Mouse (Mus musculus) thymus, postnatal 4 days (tissue): ENCODE results near the gene Nat14.
A peak's percentile ranks its signal among the peaks of the same experiment; 100 is the strongest.

ENCODE experiments used
- DNase-seq: peaks from one replicate; pipeline ENCODE4 v3.0.0; 2021

Nat14 gene

GRCm38 (mm10) chr7:4920976-4921823 is 628 bp upstream of the Nat14 start:
- DNase-seq, result no peak

- DNase-seq, result peak; percentile 62
Observed at GRCm38 (mm10) chr7:4922508-4922907, 680 bp downstream of the Nat14 start.

- DNase-seq, result peak; percentile 61
Observed at GRCm38 (mm10) chr7:4922931-4923565, 1.2 kb downstream of the Nat14 start.

- DNase-seq, result peak; percentile 26
Observed at GRCm38 (mm10) chr7:4923586-4924364, 1.9 kb downstream of the Nat14 start.

GRCm38 (mm10) chr7:4924483-4924882 is 2.7 kb downstream of the Nat14 start:
- no peak for DNase-seq

GRCm38 (mm10) chr7:4924891-4925301 is 3.1 kb downstream of the Nat14 start:
- no peak for DNase-seq

GRCm38 (mm10) chr7:4925441-4926381 is 3.9 kb downstream of the Nat14 start, which contains the start of gene Ssc5d:
Gene Ssc5d, plus strand, starts transcription at chr7:4925785.
- no peak for DNase-seq

GRCm38 (mm10) chr7:4926849-4927248 is 5.0 kb downstream of the Nat14 start:
- no peak for DNase-seq

- DNase-seq, result no peak
Observed at GRCm38 (mm10) chr7:4927711-4928110, 5.9 kb downstream of the Nat14 start.

- no peak for DNase-seq
Observed at GRCm38 (mm10) chr7:4928323-4928722, 6.5 kb downstream of the Nat14 start.

GRCm38 (mm10) chr7:4933103-4933502 is 11.3 kb downstream of the Nat14 start:
- no peak for DNase-seq

GRCm38 (mm10) chr7:4934160-4934914 is 12.5 kb downstream of the Nat14 start:
- no peak for DNase-seq

- no peak for DNase-seq
Observed at GRCm38 (mm10) chr7:4936832-4937231, 15.0 kb downstream of the Nat14 start.

GRCm38 (mm10) chr7:4937392-4937791 is 15.6 kb downstream of the Nat14 start:
- no peak for DNase-seq

GRCm38 (mm10) chr7:4938456-4938855 is 16.6 kb downstream of the Nat14 start:
- peak; percentile 91 for DNase-seq

GRCm38 (mm10) chr7:4940068-4940479 is 18.2 kb downstream of the Nat14 start:
- peak; percentile 92 for DNase-seq

GRCm38 (mm10) chr7:4942673-4943072 is 20.8 kb downstream of the Nat14 start:
- DNase-seq, result no peak

- peak; percentile 94 for DNase-seq
Observed at GRCm38 (mm10) chr7:4943223-4943815, 21.5 kb downstream of the Nat14 start.

- DNase-seq, result no peak
Observed at GRCm38 (mm10) chr7:4947855-4948254, 26.0 kb downstream of the Nat14 start.

- no peak for DNase-seq
Observed at GRCm38 (mm10) chr7:4948386-4948785, 26.6 kb downstream of the Nat14 start.
